Mouse (Mus musculus) right cerebral cortex, adult 18-20 months (tissue): ENCODE measurements at regions not wholly inside any gene's neighbourhood (a gene's known extent, or its start where the extent isn't known, plus 50 kb on each side); places are given as distances from the start of the nearest gene placed in this dataset.

Experiments
- DNase-seq: peaks from one replicate; pipeline ENCODE4 v3.0.0; 2022; ENCODE audit warnings: mixed read lengths

DNA sequence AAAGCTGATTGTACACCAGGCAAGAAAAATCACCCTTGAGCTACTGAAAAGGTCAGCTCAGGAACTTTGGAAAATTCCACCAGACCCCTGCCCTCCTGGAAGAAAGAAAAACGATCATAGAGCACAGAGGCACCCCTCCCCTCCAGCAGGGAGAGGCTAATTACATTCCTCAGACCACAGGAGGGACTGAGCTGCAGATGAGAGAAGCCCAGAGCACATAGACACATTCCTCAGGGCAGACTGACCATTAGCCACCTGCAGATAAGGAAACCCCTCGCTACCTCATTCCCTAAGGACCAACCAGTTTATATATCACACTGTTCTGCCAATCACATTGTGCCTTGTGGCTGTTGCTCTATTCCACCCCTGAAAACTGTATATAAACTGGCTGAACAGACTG is 230.3 kb downstream of the Parp8 start:
- DNase-seq = no peak

- DNase-seq = no peak
Measured at GRCm38 (mm10) chr13:116781616-116782015, 243.7 kb downstream of the Parp8 start.

DNA sequence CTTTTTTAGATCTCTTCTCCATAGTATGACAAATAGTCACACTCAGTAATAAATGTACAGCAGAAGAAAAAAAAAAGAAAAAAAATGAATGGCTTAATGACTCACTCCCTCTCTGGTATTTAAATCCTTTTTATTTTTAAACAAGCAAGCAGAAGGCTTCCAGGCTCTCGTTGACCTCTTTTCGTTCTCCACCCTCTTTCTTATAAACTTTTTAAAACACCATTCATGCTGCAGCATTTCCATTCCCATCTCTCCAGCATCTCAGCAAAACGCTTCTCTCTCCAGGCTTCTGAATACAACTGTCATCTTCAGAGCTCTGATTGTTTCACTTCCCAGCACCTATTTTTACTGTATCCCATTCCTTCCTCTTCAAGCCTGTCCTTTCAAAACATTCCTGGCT is 259.8 kb downstream of the Parp8 start:
- DNase-seq = peak; percentile 6

DNA sequence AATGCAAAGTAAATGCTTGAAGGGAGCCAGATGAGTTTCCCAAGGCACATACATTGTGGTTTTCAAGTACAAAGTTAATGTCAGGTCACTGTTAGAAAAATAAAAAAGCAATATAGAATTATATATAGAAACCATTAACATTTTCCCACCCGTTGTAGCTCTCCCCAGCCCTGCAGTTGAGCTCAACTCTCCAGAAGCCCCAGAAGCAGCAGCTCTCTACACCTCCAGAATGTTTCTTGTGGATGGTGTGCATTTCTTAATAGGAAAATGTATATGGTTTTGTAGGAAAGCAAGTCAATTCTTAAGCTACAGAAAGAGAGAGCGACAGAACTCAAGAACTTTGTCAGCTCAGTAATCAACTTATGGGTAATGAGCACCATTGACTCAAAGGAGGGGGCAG is 265.4 kb downstream of the Parp8 start:
- DNase-seq = no peak

DNA sequence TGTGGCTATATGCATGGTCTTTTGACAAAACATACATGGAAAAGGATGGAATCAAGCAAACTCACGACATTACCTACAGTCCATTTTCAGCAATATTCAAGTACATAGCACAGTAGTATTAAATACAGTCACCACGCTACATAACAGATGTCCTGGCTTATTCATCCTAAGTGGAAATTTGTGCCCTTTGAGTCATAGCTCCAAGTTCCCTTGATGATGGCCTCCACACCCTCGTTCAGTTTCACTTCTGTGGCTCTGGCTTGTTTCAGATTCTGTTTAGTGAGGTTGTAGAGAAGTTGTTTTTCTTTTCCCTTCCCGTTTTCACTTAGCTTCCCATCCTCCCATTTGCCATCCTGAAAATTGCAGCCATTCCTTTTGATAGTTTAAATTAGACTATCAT is 284.5 kb downstream of the Parp8 start:
- DNase-seq = no peak

- DNase-seq = no peak
Measured at GRCm38 (mm10) chr13:116723361-116724153, 301.8 kb downstream of the Parp8 start.

- DNase-seq = peak; percentile 45
Measured at GRCm38 (mm10) chr13:116714809-116715208, 310.5 kb downstream of the Parp8 start.

GRCm38 (mm10) chr13:116711866-116712593 is 313.3 kb downstream of the Parp8 start:
- peak; percentile 72 for DNase-seq

DNA sequence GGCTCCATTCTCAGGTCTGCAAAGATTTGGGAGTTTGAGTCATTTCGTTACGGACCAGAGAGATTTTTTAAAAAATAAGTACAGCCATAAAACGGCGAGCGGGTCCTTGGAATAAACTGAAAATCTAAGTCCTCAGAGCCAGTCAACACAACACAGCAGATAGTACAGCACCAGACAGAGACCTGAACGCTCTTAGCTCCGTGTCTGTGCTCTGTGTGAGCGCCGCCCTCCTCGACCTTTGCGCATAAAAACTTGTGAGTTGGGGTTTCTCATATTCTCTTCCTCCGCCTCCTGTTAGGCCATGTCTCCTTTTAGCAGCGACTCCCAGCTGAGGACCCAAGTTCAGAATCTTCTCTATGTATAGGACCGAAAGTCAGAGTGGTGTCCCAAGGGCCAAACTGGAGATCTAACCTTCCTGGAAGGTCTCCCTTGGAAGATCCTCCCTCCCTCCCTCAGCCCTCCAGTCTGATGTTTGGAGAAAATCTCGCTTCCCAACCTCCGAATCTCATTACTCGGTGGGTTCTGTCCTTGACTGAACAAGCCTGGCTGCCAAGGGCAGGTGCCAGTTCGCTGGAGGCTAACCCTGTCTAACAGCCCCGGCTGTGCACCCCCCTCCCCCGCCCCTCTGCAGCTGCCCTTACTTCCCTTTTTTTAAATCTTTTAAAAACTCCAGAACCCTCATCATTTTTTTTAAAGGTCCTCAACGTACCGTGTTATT is 314.0 kb downstream of the Parp8 start:
- no peak for DNase-seq

GRCm38 (mm10) chr13:116709671-116710070 is 315.7 kb downstream of the Parp8 start:
- no peak for DNase-seq

- DNase-seq = no peak
Measured at GRCm38 (mm10) chr13:116708846-116709245, 316.5 kb downstream of the Parp8 start.

DNA sequence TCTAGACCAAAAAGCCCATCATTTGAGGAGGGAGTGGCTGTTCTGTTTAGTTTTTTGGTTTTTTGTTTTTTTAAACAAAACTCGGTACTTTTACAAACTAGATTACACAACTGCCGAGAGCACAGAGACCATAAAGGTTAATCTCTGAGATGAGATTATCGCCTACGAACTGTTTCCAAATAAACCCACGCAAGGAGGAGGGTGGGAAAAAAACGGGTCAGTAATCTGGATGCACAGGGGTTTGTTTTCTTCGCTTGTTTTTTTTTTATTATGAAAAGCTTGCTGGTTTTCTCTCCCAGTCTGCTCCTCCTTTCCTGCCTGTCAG is 316.9 kb downstream of the Parp8 start:
- DNase-seq = no peak

DNA sequence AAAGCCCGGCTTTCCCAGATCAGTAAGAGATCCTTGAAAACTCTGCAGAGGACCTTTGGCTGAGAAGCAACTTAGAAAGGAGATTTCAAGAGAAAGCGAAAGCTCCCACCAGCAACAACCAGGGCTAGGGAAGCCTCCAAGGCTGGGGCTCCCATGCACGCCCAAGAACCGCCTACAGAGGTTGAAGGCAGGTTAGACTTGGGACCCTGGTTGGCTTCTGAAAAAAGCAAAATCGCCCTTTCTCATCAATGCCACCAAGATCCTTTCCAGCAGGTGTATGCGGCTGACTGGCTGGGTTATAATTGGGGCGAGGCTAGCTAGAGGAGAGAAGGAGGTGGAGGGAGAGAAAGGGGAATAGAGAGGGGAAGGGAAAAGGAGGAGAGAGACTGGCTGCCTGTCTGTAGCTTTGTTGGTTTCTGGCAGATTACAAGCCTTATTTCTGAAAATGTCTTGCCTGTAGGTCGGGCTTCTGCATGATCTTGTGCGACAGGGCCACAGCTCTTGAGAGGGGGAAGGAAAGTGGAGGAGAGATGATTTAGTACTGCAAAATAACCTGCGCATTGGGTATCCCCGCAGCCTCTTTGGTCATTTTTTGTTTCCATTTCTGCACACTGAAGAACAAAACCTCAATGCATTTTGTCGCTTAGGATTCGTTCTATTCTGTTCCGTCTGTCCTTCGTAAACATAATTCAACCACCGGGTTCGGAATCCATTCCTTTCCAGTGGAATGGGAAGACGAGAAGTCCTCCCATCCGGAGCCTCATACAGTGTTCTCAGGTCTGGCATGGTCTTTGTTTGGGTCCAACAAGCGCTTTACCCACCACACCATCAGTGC is 317.5 kb downstream of the Parp8 start:
- DNase-seq = no peak

DNA sequence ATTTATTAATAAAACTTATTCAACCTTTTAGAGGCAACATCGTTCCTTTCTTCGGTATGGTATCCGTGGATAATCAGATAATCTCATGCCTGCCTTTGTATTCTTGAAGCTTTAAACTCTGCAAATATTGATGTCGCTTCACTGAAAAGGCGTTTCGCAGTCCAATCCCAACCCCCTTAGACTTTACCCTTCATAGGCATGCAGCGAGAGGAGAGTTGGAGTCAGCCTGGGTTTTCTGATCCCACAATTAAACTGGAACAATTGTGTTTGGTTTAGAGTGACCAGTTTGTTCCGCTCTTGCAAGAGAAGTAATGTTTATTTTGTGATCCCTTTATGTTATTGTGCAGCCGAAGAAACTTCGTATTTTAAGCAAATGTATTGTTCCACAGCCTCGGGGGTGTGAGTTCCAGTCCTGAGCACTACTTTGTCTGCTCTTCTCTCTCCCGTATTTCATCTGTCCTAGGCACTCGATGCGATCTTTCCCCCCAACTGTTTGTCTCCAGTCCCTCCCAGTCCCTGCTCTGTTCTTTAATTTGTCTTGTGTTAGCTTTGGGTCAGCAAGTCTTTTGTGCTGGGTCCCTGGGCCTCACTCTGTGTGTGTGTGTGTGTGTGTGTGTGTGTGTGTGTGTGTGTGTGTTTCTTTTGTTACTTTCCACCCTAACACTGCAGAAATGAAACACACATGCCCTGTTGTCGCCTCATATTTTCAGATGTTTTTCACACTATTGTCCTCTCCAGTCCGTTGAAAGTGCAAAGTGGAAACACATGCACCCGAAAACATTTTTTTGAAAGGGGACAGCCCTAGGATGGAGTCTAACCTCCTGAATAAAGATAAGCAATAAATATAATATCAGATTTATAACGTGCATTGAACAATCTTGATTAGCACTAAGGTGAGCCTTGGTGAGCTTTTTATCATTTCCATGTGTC is 318.7 kb downstream of the Parp8 start:
- DNase-seq = no peak

DNA sequence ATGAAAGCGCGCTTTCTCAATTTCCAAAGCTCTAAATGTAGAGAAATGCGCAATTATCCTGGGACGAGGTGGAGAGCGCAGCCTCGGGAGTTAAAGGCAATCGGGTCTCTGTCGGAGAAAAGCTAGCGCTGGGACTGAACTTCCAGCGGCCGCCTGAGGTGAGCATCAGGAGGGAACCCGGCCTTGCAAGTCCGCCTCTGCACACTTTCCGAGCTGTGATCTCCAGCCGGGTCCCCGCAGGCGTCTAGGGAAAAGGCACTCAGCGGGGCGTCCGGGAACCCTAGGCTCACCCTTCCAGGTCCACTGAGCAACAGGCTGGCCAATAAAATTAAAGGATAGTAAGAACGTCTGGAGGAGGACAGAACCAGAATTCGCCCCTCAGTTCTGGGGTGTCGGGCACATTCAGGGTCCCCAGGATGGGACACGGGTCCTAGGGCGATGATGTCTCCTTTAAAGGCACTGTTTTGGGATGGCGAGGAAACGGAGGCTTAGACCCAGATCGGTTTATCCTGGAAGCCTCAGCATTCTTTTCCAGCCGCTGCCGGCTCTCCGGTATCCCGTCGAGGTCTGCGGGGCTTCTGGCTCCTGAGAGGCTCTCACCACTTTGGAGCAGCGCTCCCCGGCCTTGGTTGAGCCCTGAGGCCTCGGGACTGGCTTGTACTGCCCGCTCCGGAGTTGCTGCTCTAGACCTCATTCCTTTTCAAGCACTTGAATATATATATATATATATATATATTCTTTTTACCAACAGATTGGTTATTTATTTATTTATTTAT is 319.5 kb downstream of the Parp8 start:
- DNase-seq = no peak

DNA sequence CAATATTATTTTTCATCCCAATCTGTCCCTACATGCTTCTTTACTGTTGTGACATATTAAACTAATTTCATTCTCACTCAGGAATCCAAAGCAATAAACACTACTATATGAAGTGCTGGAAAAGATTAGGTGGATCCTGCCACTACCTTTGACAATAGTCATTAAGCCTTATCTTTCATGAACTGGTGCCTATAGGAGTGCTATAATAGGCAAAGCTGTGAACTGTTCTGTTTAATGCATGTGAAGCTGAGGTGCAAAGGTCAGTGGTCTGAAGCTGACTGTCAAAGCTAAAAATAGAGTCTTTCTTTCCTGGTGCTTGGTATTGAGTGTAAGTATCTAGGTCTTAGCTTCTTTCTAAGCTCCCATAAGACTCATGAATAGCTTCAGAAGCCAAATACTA is 336.6 kb downstream of the Parp8 start:
- no peak for DNase-seq
